Mouse (Mus musculus) limb, embryonic 11.5 days (tissue): ENCODE results near the gene Ccdc88c. TPM values are rescaled to one million over a fixed set of nuclear protein-coding genes. Genes with fewer than 3 reads are reported as not detected.
"Not testable (repeated sequence)": the region's sequence is repeated elsewhere in the genome, so short reads cannot be mapped to it uniquely, and the experiment has no call there.

Experiments used
- ATAC-seq: fragments of 200-750 bp; cut with Nextera tagmentation; 2 replicates; pipeline ENCODE4 v1.8.0; 2017; ENCODE audit warnings: low read depth; ENCODE audit not compliant: insufficient number of reproducible peaks, low FRiP score, low TSS enrichment
- DNase-seq: peaks from one replicate; pipeline ENCODE4 v3.0.0-alpha.2; 2015; ENCODE audit warnings: low spot score
- H3K27ac ChIP-seq: fragments of 300-500 bp; sonication (generic); replicated peaks from 2 replicates; pipeline ENCODE4 v1.5.1; 2014; ENCODE audit warnings: low read depth, mild to moderate bottlenecking, low read length
- H3K27me3 ChIP-seq: fragments of 300-500 bp; sonication (generic); 2 replicates; pipeline ENCODE4 v1.6.1; 2014; ENCODE audit warnings: mild to moderate bottlenecking, low read length, mixed read lengths; ENCODE audit not compliant: control insufficient read depth, insufficient read depth
- H3K36me3 ChIP-seq: fragments of 300-500 bp; sonication (generic); 2 replicates; pipeline ENCODE4 v1.6.1; 2014; ENCODE audit warnings: mild to moderate bottlenecking, low read length, moderate library complexity, mixed read lengths; ENCODE audit not compliant: control insufficient read depth, insufficient read depth
- H3K4me1 ChIP-seq: fragments of 300-500 bp; sonication (generic); 2 replicates; pipeline ENCODE4 v1.6.1; 2014; ENCODE audit warnings: low read length, mixed read lengths; ENCODE audit not compliant: control insufficient read depth, insufficient read depth
- H3K4me2 ChIP-seq: fragments of 300-500 bp; sonication (generic); 2 replicates; pipeline ENCODE4 v1.6.1; 2014; ENCODE audit warnings: low read depth, mild to moderate bottlenecking, moderate library complexity; ENCODE audit not compliant: severe bottlenecking
- H3K4me3 ChIP-seq: fragments of 300-500 bp; sonication (generic); 2 replicates; pipeline ENCODE4 v1.5.1; 2014; ENCODE audit warnings: low read depth, low read length
- H3K9ac ChIP-seq: fragments of 300-500 bp; sonication (generic); 2 replicates; pipeline ENCODE4 v1.6.1; 2014; ENCODE audit warnings: mild to moderate bottlenecking, low read length
- H3K9me3 ChIP-seq: fragments of 300-500 bp; sonication (generic); 2 replicates; pipeline ENCODE4 v1.6.1; 2016; ENCODE audit warnings: low read length; ENCODE audit not compliant: control insufficient read depth
- WGBS: fragments of 180-500 bp; shearing (Covaris S2); extraction: QIAGEN DNeasy Blood & Tissue Kit; methylation state at CpG from one replicate; pipeline ENCODE4 v1.1.7; 2014; 5-methylcytosine and 5-hydroxymethylcytosine counted together
- polyA plus RNA-seq: library from polyadenylated mRNA; unstranded; fragments of >200 nt; fragmentation: Nextera tagmentation; extraction: Ambion mirVana; gene quantifications from 2 replicates; pipeline ENCODE4 v1.2.1, GENCODE M21; 2014

Ccdc88c gene
- polyA plus RNA-seq, 1 experiment from 2014 or later = 3.2 TPM

GRCm38 (mm10) chr12:101014549-101015164 is 14.2 kb downstream of the Ccdc88c start:
- H3K9ac ChIP-seq = no peak overlapping the region
- peaks cover 41% of the 10 kb centered on the region for H3K4me1 ChIP-seq
- ATAC-seq = no peak
- no peaks in the 10 kb centered on the region for H3K9me3 ChIP-seq
- no peak for DNase-seq
- 71% methylated on average over 10 of the region's 10 CpGs for WGBS
- H3K27ac ChIP-seq = no peak overlapping the region
- no peaks in the 10 kb centered on the region for H3K36me3 ChIP-seq
- no peak overlapping the region for H3K4me3 ChIP-seq
- no peaks in the 10 kb centered on the region for H3K27me3 ChIP-seq
- H3K4me2 ChIP-seq = no peak overlapping the region

- not testable (repeated sequence) for ATAC-seq, H3K4me2 ChIP-seq, H3K4me3 ChIP-seq, H3K27me3 ChIP-seq, DNase-seq, H3K9me3 ChIP-seq, H3K36me3 ChIP-seq, H3K9ac ChIP-seq, H3K27ac ChIP-seq
- WGBS = 95% methylated on average over 9 of the region's 9 CpGs
- peaks cover 42% of the 10 kb centered on the region for H3K4me1 ChIP-seq
Observed at GRCm38 (mm10) chr12:101013668-101014067, 15.2 kb downstream of the Ccdc88c start.

- Histone ChIP-seq H3K4me2 (no peak overlapping the region), H3K4me1 (peaks cover 42% of the 10 kb centered on the region), H3K27me3 (no peaks in the 10 kb centered on the region), H3K4me3 (no peak overlapping the region), H3K27ac (no peak overlapping the region), H3K36me3 (no peaks in the 10 kb centered on the region), H3K9ac (no peak overlapping the region), H3K9me3 (no peaks in the 10 kb centered on the region)
- DNase-seq (no peak), ATAC-seq (no peak)
- 49% methylated on average over 8 of the region's 8 CpGs for WGBS
Observed at GRCm38 (mm10) chr12:101013078-101013665, 15.7 kb downstream of the Ccdc88c start.

GRCm38 (mm10) chr12:101012197-101013077 is 16.4 kb downstream of the Ccdc88c start:
- H3K36me3 ChIP-seq = no peaks in the 10 kb centered on the region
- H3K4me1 ChIP-seq = peaks cover 42% of the 10 kb centered on the region
- DNase-seq (no peak), ATAC-seq (no peak)
- no peak overlapping the region for H3K4me2 ChIP-seq
- no peaks in the 10 kb centered on the region; the same call in 1 of the 2 replicates for H3K27me3 ChIP-seq
- H3K9ac ChIP-seq = no peak overlapping the region; the same call in 1 of the 2 replicates
- no peak overlapping the region for H3K4me3 ChIP-seq
- WGBS = 20% methylated on average over 17 of the region's 17 CpGs
- H3K27ac ChIP-seq = no peak overlapping the region
- no peaks in the 10 kb centered on the region for H3K9me3 ChIP-seq

GRCm38 (mm10) chr12:101011017-101011416 is 17.8 kb downstream of the Ccdc88c start:
- no peak for ATAC-seq
- no peak for DNase-seq
- Histone ChIP-seq H3K9ac (no peak overlapping the region), H3K4me2 (no peak overlapping the region), H3K27me3 (no peaks in the 10 kb centered on the region; the same call in 1 of the 2 replicates), H3K4me1 (peaks cover 37% of the 10 kb centered on the region), H3K36me3 (no peaks in the 10 kb centered on the region), H3K4me3 (no peak overlapping the region), H3K27ac (no peak overlapping the region), H3K9me3 (no peaks in the 10 kb centered on the region)
- WGBS = 83% methylated on average over 7 of the region's 7 CpGs

GRCm38 (mm10) chr12:101010148-101010920 is 18.5 kb downstream of the Ccdc88c start:
- H3K4me2 ChIP-seq = no peak overlapping the region
- ATAC-seq (no peak), DNase-seq (no peak)
- no peak overlapping the region for H3K4me3 ChIP-seq
- no peaks in the 10 kb centered on the region for H3K9me3 ChIP-seq
- H3K27ac ChIP-seq = no peak overlapping the region
- H3K4me1 ChIP-seq = peaks cover 35% of the 10 kb centered on the region
- no peaks in the 10 kb centered on the region for H3K36me3 ChIP-seq
- 41% methylated on average over 10 of the region's 10 CpGs for WGBS
- H3K27me3 ChIP-seq = no peaks in the 10 kb centered on the region; the same call in 1 of the 2 replicates
- no peak overlapping the region for H3K9ac ChIP-seq

- WGBS = 89% methylated on average over 4 of the region's 4 CpGs
- Histone ChIP-seq H3K9me3 (no peaks in the 10 kb centered on the region), H3K27me3 (no peaks in the 10 kb centered on the region; the same call in 1 of the 2 replicates), H3K4me2 (no peak overlapping the region), H3K4me1 (peaks cover 30% of the 10 kb centered on the region), H3K36me3 (no peaks in the 10 kb centered on the region), H3K27ac (no peak overlapping the region), H3K9ac (no peak overlapping the region), H3K4me3 (no peak overlapping the region)
- ATAC-seq = no peak
- DNase-seq = no peak
Observed at GRCm38 (mm10) chr12:101009225-101009624, 19.6 kb downstream of the Ccdc88c start.

DNA sequence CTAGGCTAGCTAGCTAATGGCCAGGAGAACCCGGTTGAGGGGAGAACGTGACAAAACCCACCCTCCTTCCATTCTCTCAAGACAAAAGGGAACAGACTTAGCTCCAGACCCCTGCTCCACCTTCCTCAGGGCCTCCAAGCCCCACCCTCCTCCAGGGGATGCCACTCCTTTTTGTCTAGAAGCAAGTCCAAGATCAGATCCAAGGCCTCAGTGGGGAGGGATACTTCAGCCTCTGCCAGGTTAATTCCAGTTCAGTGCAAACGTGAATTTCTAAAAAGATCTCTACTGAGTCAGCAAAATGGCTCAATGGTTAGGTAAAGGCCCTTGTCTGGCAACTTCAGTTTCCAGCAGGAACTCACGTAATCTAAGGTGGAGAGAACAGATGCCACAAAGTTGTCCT is 20.2 kb downstream of the Ccdc88c start:
- peaks cover 30% of the 10 kb centered on the region for H3K4me1 ChIP-seq
- WGBS = 45% methylated on average over 4 of the region's 4 CpGs
- no peak overlapping the region for H3K4me3 ChIP-seq
- DNase-seq (no peak), ATAC-seq (no peak)
- no peak overlapping the region for H3K9ac ChIP-seq
- H3K4me2 ChIP-seq = no peak overlapping the region
- H3K27ac ChIP-seq = no peak overlapping the region
- H3K36me3 ChIP-seq = no peaks in the 10 kb centered on the region
- H3K9me3 ChIP-seq = no peaks in the 10 kb centered on the region
- H3K27me3 ChIP-seq = no peaks in the 10 kb centered on the region; the same call in 1 of the 2 replicates
